Mouse (Mus musculus) left cerebral cortex, adult 9 months (tissue): Measurements from ENCODE around the gene Maged1.
"Not testable (repeated sequence)": the region's sequence is repeated elsewhere in the genome, so short reads cannot be mapped to it uniquely, and the experiment has no call there.

Source experiments
- DNase-seq, 2 experiments: peaks; one replicate each; pipeline ENCODE4 v3.0.0; 2022; ENCODE audit warnings: low spot score in 2 of 2

Gene Maged1

GRCm38 (mm10) chrX:94541918-94542355 is at the start of gene Maged1:
Maged1 (minus strand) TSS chrX:94542143.
- DNase-seq = peak; percentile 92 to 93

- no peak for DNase-seq
Observed at GRCm38 (mm10) chrX:94580251-94580650, 38.3 kb upstream of the Maged1 start.

DNA sequence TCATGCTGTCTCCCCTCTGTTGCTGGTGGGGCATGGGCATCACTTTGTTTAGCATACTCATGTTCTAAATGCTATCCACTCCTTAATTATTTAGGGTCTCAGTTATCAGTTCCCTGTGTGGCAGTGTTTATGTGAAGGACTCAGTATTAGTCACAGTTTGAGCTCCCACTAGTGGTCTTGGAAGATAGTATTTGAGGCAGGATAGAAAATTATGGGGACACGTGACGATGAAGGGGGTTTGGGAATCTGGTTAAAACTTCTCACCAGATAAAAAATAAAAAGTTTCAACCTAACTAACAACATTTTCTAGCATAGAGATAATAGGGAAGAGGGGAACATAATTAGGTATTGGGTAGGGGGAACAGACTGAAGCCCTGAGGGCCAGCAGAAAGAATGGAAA is 22.8 kb upstream of the Maged1 start:
- DNase-seq = no peak

DNA sequence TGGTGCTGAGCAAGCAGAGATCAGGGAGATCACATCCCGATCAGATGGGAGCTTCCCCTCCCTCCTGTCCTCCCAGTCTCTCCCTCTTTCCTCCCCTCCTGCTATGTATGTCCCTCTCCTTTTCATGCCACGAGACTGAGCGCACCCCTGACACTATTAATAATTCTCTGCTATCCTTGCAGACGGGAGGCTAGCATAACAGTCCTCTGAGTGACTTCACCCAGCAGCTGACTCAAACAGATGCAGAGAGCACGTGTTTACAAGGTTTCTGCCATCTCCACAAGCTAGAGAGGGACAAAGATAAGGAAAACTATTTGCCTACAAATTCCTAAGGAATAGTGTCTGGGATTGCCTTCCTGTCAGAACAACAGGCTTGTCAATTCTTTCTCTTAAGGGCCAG is 20.4 kb upstream of the Maged1 start:
- no peak for DNase-seq

- no peak for DNase-seq
Observed at GRCm38 (mm10) chrX:94548227-94548626, 6.3 kb upstream of the Maged1 start.

DNA sequence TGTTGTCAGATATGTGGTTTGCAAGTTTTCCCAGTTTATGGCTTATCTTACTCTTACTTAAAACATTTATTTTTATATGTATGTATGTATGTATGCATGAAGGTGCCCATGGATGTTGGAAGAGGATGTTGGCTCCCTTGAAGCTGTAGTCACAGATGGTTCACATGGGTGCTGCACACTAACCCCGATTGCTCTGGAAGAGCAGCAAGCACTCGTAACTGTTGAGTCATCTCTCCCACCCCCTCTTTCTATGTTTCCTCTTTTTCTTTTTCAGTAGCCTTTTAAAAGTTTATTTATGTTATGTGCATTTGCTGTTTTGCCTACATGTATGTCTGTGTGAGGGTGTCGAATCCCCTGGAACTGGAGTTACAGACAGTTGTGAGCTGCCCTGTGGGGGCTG is 4.0 kb upstream of the Maged1 start:
- no peak for DNase-seq

GRCm38 (mm10) chrX:94544923-94545322 is 3.0 kb upstream of the Maged1 start:
- DNase-seq = peak in 1 of 2 experiments; percentile 21

DNA sequence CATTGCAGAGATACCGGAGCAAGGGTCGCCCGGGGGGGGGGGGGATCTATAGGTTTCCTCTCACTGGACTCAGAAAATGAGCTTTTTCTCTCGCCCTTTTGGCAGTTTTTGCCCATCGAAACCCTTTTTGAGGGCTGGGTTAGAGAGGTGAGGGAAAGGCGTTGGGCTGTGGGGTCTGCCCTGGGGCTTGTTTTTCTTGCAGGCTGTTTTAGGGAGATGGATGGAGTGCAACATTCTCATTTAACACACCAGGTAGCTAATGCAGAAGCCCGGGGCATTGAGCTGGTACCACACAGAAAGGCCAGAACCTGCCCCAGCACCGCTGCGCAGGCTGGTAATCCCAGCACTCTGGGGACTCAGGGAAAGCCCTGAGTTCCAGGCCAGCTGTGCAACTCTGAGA is 593 bp upstream of the Maged1 start:
- DNase-seq = no peak

DNA sequence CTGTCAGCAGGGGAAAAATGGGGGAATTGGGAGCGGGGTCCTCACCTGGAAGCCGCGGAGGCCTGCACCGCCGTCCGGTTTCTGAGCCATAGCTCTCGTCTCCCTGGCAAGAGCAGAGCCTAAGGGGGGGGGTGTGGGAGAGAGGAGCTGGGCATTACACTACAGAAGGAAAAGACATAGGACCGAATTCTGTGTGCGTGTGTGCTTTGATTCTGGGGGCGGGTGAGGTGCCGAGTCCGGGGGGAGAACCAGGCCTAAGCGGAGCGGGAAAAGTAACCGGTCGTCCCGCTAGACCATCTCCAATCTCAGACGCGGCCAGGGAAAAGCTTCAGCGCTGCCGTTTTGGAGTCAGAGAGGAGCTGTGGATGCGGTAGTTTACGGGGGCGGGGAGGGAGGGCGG is 737 bp downstream of the Maged1 start:
- no peak for DNase-seq

GRCm38 (mm10) chrX:94540341-94541201 is 1.4 kb downstream of the Maged1 start:
- DNase-seq = peak in 1 of 2 experiments; percentile 39

DNA sequence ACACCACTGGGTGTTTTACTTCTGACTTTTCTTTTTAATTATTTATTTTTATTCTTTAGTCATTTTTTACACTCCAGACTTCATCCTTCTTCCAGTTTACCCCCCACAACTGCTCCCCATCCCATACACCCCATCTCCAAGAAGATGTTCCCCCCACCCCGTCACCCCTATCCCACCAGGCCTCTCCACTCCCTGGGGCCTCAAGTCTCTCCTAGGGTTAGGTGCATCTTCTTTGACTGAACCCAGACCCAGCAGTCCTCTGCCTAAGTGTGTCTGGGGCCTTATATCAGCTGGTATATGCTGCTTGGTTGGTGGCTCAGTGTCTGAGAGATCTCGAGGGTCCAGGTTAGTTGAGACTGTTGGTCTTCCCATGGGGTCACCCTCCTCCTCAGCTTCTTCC is 7.6 kb downstream of the Maged1 start:
- no peak for DNase-seq

GRCm38 (mm10) chrX:94530301-94530700 is 11.6 kb downstream of the Maged1 start:
- DNase-seq = no peak

DNA sequence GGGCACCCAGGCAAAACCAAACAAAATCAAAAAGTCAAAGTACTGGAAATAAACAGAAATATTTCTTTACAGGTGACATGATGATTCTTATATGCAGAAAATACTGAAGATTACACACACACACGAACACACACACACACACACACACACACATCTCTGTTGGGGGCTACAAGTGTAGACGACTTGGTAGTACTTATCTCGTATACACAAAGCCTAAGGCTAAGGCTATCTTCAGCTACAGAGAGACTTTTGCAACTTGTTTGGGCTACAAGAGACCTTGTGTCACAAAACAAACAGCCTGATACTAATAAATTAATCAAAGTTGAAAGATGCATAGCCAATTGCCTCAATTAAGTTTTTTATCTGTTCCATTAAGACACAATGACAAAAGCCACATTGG is 19.8 kb downstream of the Maged1 start:
- no peak for DNase-seq

DNA sequence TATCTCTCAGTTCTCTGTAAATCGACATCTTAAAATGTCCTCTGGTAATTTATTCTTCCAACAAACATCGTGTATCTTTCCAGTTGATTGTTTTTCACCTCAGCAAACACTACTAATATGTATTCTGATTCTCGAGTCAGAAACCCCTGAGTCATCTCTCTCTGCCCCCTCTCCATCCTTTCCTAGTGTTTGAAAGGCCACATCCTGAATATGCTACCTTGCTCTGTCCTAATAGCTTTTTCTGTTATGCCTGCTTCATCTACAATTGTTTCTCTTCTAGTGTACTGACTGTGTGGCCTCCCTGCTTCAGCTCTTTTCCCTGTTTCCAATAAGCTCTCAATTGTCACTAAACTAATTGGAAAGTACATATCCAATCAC is 33.5 kb downstream of the Maged1 start:
- no peak for DNase-seq

- not testable (repeated sequence) for DNase-seq
Observed at GRCm38 (mm10) chrX:94507698-94508441, 34.1 kb downstream of the Maged1 start.

GRCm38 (mm10) chrX:94486001-94486792 is 55.7 kb downstream of the Maged1 start:
- no peak for DNase-seq
